Mouse (Mus musculus) midbrain, embryonic 10.5 days (tissue): ENCODE measurements at regions not wholly inside any gene's neighbourhood (a gene's known extent, or its start where the extent isn't known, plus 50 kb on each side); places are given as distances from the start of the nearest gene placed in this dataset.
A peak's percentile ranks its signal among the peaks of the same experiment; 100 is the strongest.

Source experiments
- DNase-seq: peaks from one replicate; pipeline ENCODE4 v3.0.0-alpha.2; 2017; ENCODE audit warnings: low spot score
- H3K27ac ChIP-seq: fragments of 300-500 bp; sonication (generic); replicated peaks from 2 replicates; pipeline ENCODE4 v1.5.1; 2016; ENCODE audit warnings: mild to moderate bottlenecking
- H3K27me3 ChIP-seq: fragments of 300-500 bp; sonication (generic); 2 replicates; pipeline ENCODE4 v1.6.1; 2016; ENCODE audit warnings: low read depth, mild to moderate bottlenecking; ENCODE audit not compliant: poor library complexity, severe bottlenecking
- H3K36me3 ChIP-seq: fragments of 300-500 bp; sonication (generic); 2 replicates; pipeline ENCODE4 v1.6.1; 2016; ENCODE audit warnings: mild to moderate bottlenecking, moderate library complexity
- H3K4me1 ChIP-seq: fragments of 300-500 bp; sonication (generic); 2 replicates; pipeline ENCODE4 v1.6.1; 2016
- H3K4me3 ChIP-seq: fragments of 300-500 bp; sonication (generic); 2 replicates; pipeline ENCODE4 v1.5.1; 2016; ENCODE audit warnings: mild to moderate bottlenecking, moderate library complexity
- H3K9me3 ChIP-seq: fragments of 300-500 bp; sonication (generic); replicated peaks from 2 replicates; pipeline ENCODE4 v1.6.1; 2016; ENCODE audit warnings: mild to moderate bottlenecking
- WGBS: fragments of 180-500 bp; shearing (Covaris S2); methylation state at CpG from one replicate; pipeline ENCODE4 v1.1.7; 2016; 5-methylcytosine and 5-hydroxymethylcytosine counted together

DNA sequence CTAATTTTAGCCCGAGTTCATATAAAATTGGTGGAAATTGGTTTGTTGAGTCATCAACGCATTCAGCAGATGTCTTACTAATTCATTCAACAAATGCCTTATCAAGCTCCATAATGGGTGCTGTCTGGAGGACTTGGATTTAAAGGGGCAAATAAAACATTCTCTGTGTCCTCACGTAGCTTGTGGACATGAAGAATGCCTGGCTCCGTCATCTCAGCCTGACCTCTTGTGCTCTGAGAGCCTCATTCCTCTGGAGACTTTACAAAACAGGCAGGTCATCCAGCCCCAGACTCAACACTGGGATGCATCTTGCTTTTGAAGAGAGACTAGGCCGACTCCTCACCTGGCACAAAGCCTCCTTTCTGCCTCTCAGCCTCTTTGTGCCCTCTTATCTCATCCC lies 248.6 kb downstream of the Plpp3 start:
- Histone ChIP-seq H3K4me3 (no peak overlapping the region), H3K9me3 (no peaks in the 10 kb centered on the region), H3K36me3 (no peaks in the 10 kb centered on the region), H3K27ac (no peak overlapping the region), H3K4me1 (peaks cover 10% of the 10 kb centered on the region; the same call in 1 of the 2 replicates), H3K27me3 (no peaks in the 10 kb centered on the region)
- WGBS, result 87% methylated on average over 5 of the region's 5 CpGs
- no peak for DNase-seq

DNA sequence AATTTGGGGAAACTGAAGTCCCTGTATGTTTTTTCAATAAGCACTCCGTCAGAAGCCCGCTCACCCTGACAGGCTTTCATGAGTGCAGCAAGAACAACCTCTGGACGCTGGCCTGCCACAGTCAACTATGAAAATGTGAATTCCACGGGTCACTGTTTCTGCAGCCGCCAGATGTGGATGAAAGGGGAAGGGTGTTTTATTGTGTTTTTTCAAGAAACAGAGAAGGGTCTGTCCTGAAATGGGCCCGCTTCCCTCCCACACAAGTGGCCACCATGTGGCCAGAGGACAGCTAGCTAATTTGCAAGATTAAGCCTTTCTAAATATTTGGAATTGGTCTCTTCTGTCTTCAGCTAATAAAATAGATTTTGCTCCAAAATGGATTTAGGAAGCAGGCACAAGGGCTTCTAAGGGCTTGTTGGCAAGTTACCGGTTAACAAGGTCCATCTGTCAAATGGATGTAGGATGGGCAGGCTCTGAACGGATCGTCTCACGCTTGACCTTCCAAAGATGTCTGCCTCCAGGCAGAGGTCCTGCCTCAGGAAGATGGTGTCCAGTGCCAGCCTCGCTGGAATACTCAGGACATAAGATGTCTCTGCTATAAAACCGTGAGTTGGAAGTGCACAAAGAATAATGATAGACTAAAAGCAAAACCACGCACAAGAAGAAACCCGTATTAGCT lies 249.8 kb downstream of the Plpp3 start:
- Histone ChIP-seq H3K27ac (no peak overlapping the region; the same call in 1 of the 2 replicates), H3K4me3 (no peak overlapping the region), H3K4me1 (peaks cover 10% of the 10 kb centered on the region; the same call in 1 of the 2 replicates), H3K9me3 (no peaks in the 10 kb centered on the region), H3K27me3 (no peaks in the 10 kb centered on the region), H3K36me3 (no peaks in the 10 kb centered on the region)
- WGBS, result 72% methylated on average over 14 of the region's 14 CpGs
- DNase-seq, result no peak

DNA sequence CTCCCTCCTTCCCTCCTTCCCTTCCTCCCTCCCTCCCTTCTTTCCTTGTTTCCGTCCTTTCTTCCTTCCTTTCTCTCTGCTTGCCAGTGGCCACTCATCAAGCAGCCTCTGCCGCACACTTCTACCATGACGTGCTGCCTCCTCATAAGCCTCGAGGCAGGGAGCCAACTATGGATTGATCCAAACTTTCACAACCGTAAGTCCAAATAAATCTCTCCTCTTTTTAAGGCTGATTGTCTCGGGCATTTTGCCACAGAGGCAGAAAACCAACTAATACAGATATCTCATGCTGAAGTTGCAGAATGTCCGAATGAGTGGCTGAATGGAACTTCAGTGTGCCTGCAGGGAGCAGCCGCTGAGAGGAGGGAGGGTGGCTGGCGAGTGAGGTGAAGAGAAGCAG lies 251.7 kb downstream of the Plpp3 start:
- H3K4me3 ChIP-seq, result no peak overlapping the region
- no peak overlapping the region for H3K27ac ChIP-seq
- H3K9me3 ChIP-seq, result no peaks in the 10 kb centered on the region
- DNase-seq, result no peak
- peaks cover 6% of the 10 kb centered on the region; the same call in 1 of the 2 replicates for H3K4me1 ChIP-seq
- 90% methylated on average over 9 of the region's 9 CpGs for WGBS
- H3K27me3 ChIP-seq, result no peaks in the 10 kb centered on the region
- H3K36me3 ChIP-seq, result no peaks in the 10 kb centered on the region

- WGBS, result 91% methylated on average over 3 of the region's 3 CpGs
- H3K9me3 ChIP-seq, result no peaks in the 10 kb centered on the region; the same call in 1 of the 2 replicates
- no peaks in the 10 kb centered on the region for H3K27me3 ChIP-seq
- no peak for DNase-seq
- H3K36me3 ChIP-seq, result no peaks in the 10 kb centered on the region
- no peaks in the 10 kb centered on the region for H3K4me1 ChIP-seq
- H3K4me3 ChIP-seq, result no peak overlapping the region
- no peak overlapping the region for H3K27ac ChIP-seq
Measured at GRCm38 (mm10) chr4:105417166-105417565, 260.0 kb downstream of the Plpp3 start.

- Histone ChIP-seq H3K27me3 (no peaks in the 10 kb centered on the region), H3K9me3 (no peaks in the 10 kb centered on the region), H3K36me3 (no peaks in the 10 kb centered on the region), H3K4me3 (no peak overlapping the region), H3K4me1 (no peaks in the 10 kb centered on the region; the same call in 1 of the 2 replicates), H3K27ac (no peak overlapping the region)
- no peak for DNase-seq
- 77% methylated on average over 7 of the region's 7 CpGs for WGBS
Measured at GRCm38 (mm10) chr4:105422466-105422865, 265.3 kb downstream of the Plpp3 start.

- no peaks in the 10 kb centered on the region for H3K9me3 ChIP-seq
- H3K4me1 ChIP-seq, result no peaks in the 10 kb centered on the region; the same call in 1 of the 2 replicates
- H3K36me3 ChIP-seq, result no peaks in the 10 kb centered on the region
- no peak overlapping the region for H3K4me3 ChIP-seq
- WGBS, result 85% methylated on average over 3 of the region's 3 CpGs
- H3K27me3 ChIP-seq, result no peaks in the 10 kb centered on the region
- H3K27ac ChIP-seq, result 0 out of 2 replicates have a peak overlapping the region, but pooled peaks have one; percentile 17
- no peak for DNase-seq
Measured at GRCm38 (mm10) chr4:105423727-105424201, 266.6 kb downstream of the Plpp3 start.

DNA sequence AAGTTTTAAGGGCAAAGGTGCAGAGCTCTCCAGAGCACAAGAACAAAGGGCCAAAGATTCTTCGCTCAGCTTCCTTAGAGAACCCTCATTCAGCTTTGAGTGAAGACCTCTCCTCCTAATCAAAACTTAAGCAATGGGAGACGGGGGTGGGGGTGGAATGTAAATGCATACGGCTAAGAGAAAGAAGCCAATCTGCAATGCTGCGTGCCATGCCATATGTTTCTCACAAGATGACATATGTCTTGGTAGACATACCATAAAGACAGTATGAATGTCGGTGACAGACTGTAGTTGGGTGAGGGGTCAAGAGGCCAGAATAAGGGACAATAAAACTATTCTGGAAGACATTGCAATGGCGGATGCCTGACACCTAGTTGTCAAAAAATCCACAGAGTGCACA lies 267.9 kb downstream of the Plpp3 start:
- Histone ChIP-seq H3K27ac (no peak overlapping the region), H3K4me1 (no peaks in the 10 kb centered on the region; the same call in 1 of the 2 replicates), H3K36me3 (no peaks in the 10 kb centered on the region), H3K9me3 (no peaks in the 10 kb centered on the region), H3K27me3 (no peaks in the 10 kb centered on the region), H3K4me3 (no peak overlapping the region)
- no peak for DNase-seq
- WGBS, result 77% methylated on average over 6 of the region's 6 CpGs

DNA sequence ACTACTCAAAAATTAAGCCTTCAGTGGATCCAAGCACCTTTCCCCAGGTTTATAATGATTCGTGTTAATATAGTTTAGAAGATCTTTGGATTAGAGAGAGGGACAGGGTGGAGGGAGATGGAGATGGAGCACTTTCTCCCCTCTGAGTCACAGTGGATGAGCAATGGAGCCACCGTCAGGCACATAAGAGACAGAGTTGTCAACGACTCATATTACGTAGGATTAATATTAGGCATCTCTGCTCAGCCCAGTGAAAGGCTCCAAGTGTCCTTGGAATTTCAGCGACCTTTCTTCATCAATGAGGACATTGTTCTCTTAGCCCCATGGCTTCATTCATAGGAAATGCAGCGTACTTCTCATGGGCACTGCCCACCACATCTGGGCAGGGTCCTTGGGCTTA lies 270.4 kb downstream of the Plpp3 start:
- 85% methylated on average over 6 of the region's 6 CpGs for WGBS
- no peaks in the 10 kb centered on the region for H3K9me3 ChIP-seq
- no peak overlapping the region for H3K4me3 ChIP-seq
- H3K27ac ChIP-seq, result no peak overlapping the region
- no peaks in the 10 kb centered on the region; the same call in 1 of the 2 replicates for H3K4me1 ChIP-seq
- H3K27me3 ChIP-seq, result no peaks in the 10 kb centered on the region
- DNase-seq, result no peak
- H3K36me3 ChIP-seq, result no peaks in the 10 kb centered on the region

DNA sequence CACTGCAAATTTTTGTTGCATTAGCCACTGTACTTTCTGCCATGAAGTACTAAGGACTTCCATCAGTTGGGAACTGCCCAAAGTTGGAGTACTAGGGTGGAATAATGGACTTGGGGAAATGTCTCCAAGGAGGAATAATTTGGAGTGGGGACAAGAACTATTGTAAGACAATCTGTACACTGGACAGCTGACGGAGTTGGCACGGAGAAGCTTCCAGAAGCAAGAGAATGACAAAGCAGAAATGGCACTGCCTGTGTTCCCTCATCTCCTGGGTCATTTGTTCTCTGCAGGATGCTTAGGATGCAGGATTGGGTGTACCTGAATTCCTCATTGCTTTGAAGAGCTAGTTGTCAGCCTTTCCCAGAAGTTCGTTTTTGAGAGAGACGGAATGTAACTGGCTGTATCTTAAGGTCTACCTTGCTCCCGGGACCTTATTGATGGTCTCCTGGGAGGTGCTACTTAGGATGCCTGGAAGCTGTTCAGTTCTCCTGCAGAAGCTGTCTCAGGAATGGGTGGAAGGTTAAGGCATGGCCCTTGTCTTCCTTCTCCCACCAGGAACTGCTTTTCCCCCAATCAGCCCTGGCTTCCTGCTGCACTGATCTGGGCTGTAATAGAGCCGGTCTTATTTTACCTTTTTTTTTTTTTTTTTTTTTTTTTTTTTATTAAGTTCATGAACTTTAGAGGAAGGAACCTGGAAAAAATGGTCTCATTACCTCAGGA lies 272.4 kb downstream of the Plpp3 start:
- Histone ChIP-seq H3K4me3 (no peak overlapping the region), H3K4me1 (no peaks in the 10 kb centered on the region; the same call in 1 of the 2 replicates), H3K27me3 (no peaks in the 10 kb centered on the region), H3K27ac (no peak overlapping the region), H3K36me3 (no peaks in the 10 kb centered on the region), H3K9me3 (no peaks in the 10 kb centered on the region)
- no peak for DNase-seq
- WGBS, result 92% methylated on average over 6 of the region's 6 CpGs

DNA sequence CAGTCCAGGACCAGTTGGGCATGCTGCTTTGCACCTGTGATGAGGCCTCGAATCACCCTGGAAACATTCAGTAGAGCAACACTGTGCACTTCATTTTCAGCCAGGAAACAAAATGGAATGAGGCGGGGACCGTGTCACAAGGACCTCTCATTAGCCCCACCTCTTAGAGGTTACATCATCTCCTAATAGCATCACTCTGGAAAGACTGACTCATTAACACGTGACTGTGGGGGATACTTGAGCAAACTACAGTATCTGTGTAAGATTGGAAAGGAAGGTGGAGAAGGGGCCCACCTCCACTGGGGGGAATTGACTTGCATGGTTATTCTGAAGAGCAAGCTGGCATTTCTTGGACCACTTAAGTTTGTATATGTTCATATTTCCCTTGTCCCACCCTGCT lies 275.3 kb downstream of the Plpp3 start:
- no peaks in the 10 kb centered on the region for H3K4me1 ChIP-seq
- no peak for DNase-seq
- H3K27ac ChIP-seq, result no peak overlapping the region
- no peaks in the 10 kb centered on the region for H3K9me3 ChIP-seq
- H3K27me3 ChIP-seq, result no peaks in the 10 kb centered on the region
- H3K4me3 ChIP-seq, result no peak overlapping the region
- H3K36me3 ChIP-seq, result no peaks in the 10 kb centered on the region
- 87% methylated on average over 4 of the region's 4 CpGs for WGBS

GRCm38 (mm10) chr4:105437141-105437540 lies 280.0 kb downstream of the Plpp3 start:
- Histone ChIP-seq H3K27me3 (no peaks in the 10 kb centered on the region), H3K4me3 (no peak overlapping the region), H3K4me1 (no peaks in the 10 kb centered on the region), H3K27ac (no peak overlapping the region), H3K36me3 (no peaks in the 10 kb centered on the region), H3K9me3 (no peaks in the 10 kb centered on the region)
- WGBS, result 89% methylated on average over 5 of the region's 5 CpGs
- DNase-seq, result no peak

GRCm38 (mm10) chr4:105449046-105449860 lies 292.1 kb downstream of the Plpp3 start:
- 72% methylated on average over 11 of the region's 11 CpGs for WGBS
- Histone ChIP-seq H3K4me3 (no peak overlapping the region), H3K9me3 (peaks cover 2% of the 10 kb centered on the region; the same call in 1 of the 2 replicates), H3K27me3 (no peaks in the 10 kb centered on the region), H3K27ac (0 out of 2 replicates have a peak overlapping the region, but pooled peaks have one; percentile 4), H3K4me1 (peaks cover 6% of the 10 kb centered on the region), H3K36me3 (no peaks in the 10 kb centered on the region)
- no peak for DNase-seq
